Mouse (Mus musculus) neural tube, embryonic 12.5 days (tissue): ENCODE results near the gene Dnah17. TPM values are rescaled to one million over a fixed set of nuclear protein-coding genes. Genes with fewer than 3 reads are reported as not detected.

Experiments
- ATAC-seq: fragments of 200-750 bp; cut with Nextera tagmentation; 2 replicates; pipeline ENCODE4 v1.8.0; 2017; ENCODE audit warnings: low read depth, mild to moderate bottlenecking, moderate TSS enrichment, moderate library complexity; ENCODE audit not compliant: low FRiP score
- H3K27ac ChIP-seq: fragments of 300-500 bp; sonication (generic); 2 replicates; pipeline ENCODE4 v1.5.1; 2016
- H3K27me3 ChIP-seq: fragments of 300-500 bp; sonication (generic); replicated peaks from 2 replicates; pipeline ENCODE4 v1.6.1; 2016; ENCODE audit warnings: mild to moderate bottlenecking
- H3K36me3 ChIP-seq: fragments of 300-500 bp; sonication (generic); 2 replicates; pipeline ENCODE4 v1.6.1; 2016; ENCODE audit warnings: mild to moderate bottlenecking
- H3K4me1 ChIP-seq: fragments of 300-500 bp; sonication (generic); 2 replicates; pipeline ENCODE4 v1.6.1; 2016
- H3K4me2 ChIP-seq: fragments of 300-500 bp; sonication (generic); replicated peaks from 2 replicates; pipeline ENCODE4 v1.6.1; 2016; ENCODE audit warnings: mild to moderate bottlenecking
- H3K4me3 ChIP-seq: fragments of 300-500 bp; sonication (generic); 2 replicates; pipeline ENCODE4 v1.5.1; 2016
- H3K9ac ChIP-seq: fragments of 300-500 bp; sonication (generic); 2 replicates; pipeline ENCODE4 v1.6.1; 2016; ENCODE audit warnings: mild to moderate bottlenecking
- H3K9me3 ChIP-seq: fragments of 300-500 bp; sonication (generic); 2 replicates; pipeline ENCODE4 v1.6.1; 2016; ENCODE audit warnings: mild to moderate bottlenecking
- WGBS: fragments of 180-500 bp; shearing (Covaris S2); methylation state at CpG from one replicate; pipeline ENCODE4 v1.1.7; 2016; 5-methylcytosine and 5-hydroxymethylcytosine counted together
- polyA plus RNA-seq: library from polyadenylated mRNA; unstranded; fragments of >200 nt; fragmentation: Nextera tagmentation; extraction: Ambion mirVana; gene quantifications from 2 replicates; pipeline ENCODE4 v1.2.1, GENCODE M21; 2016

The Dnah17 gene
- polyA plus RNA-seq, 1 experiment from 2014 or later = 0.27 TPM

- Histone ChIP-seq H3K4me3 (no peak overlapping the region), H3K27ac (no peak overlapping the region), H3K27me3 (no peaks in the 10 kb centered on the region), H3K4me1 (peaks cover 36% of the 10 kb centered on the region), H3K9me3 (no peaks in the 10 kb centered on the region), H3K36me3 (peaks cover 28% of the 10 kb centered on the region), H3K4me2 (no peak overlapping the region), H3K9ac (no peak overlapping the region)
- ATAC-seq = no peak
- 61% methylated on average over 4 of the region's 4 CpGs for WGBS
Measured at GRCm38 (mm10) chr11:118009865-118010571, 120.4 kb downstream of the Dnah17 start.

GRCm38 (mm10) chr11:118008843-118009242 lies 121.6 kb downstream of the Dnah17 start:
- no peaks in the 10 kb centered on the region for H3K27me3 ChIP-seq
- ATAC-seq = no peak
- 87% methylated on average over 8 of the region's 8 CpGs for WGBS
- H3K4me2 ChIP-seq = no peak overlapping the region
- H3K4me3 ChIP-seq = no peak overlapping the region
- H3K36me3 ChIP-seq = peaks cover 34% of the 10 kb centered on the region
- no peak overlapping the region for H3K9ac ChIP-seq
- no peak overlapping the region for H3K27ac ChIP-seq
- peaks cover 36% of the 10 kb centered on the region for H3K4me1 ChIP-seq
- H3K9me3 ChIP-seq = no peaks in the 10 kb centered on the region

GRCm38 (mm10) chr11:118008144-118008805 lies 122.2 kb downstream of the Dnah17 start:
- WGBS = 66% methylated on average over 5 of the region's 5 CpGs
- Histone ChIP-seq H3K36me3 (peaks cover 39% of the 10 kb centered on the region), H3K9me3 (no peaks in the 10 kb centered on the region), H3K4me1 (peaks cover 31% of the 10 kb centered on the region), H3K27me3 (no peaks in the 10 kb centered on the region), H3K4me2 (no peak overlapping the region), H3K9ac (no peak overlapping the region), H3K4me3 (no peak overlapping the region), H3K27ac (no peak overlapping the region)
- no peak for ATAC-seq

GRCm38 (mm10) chr11:118007460-118008143 lies 122.8 kb downstream of the Dnah17 start:
- peaks cover 44% of the 10 kb centered on the region for H3K36me3 ChIP-seq
- H3K4me3 ChIP-seq = no peak overlapping the region
- no peak overlapping the region for H3K4me2 ChIP-seq
- H3K4me1 ChIP-seq = peaks cover 30% of the 10 kb centered on the region
- no peak overlapping the region for H3K9ac ChIP-seq
- H3K27ac ChIP-seq = no peak overlapping the region
- 79% methylated on average over 8 of the region's 8 CpGs for WGBS
- ATAC-seq = no peak
- H3K27me3 ChIP-seq = no peaks in the 10 kb centered on the region
- H3K9me3 ChIP-seq = no peaks in the 10 kb centered on the region

- Histone ChIP-seq H3K4me2 (no peak overlapping the region), H3K36me3 (peaks cover 73% of the 10 kb centered on the region), H3K27me3 (no peaks in the 10 kb centered on the region), H3K27ac (no peak overlapping the region), H3K9ac (no peak overlapping the region), H3K4me3 (no peak overlapping the region), H3K9me3 (no peaks in the 10 kb centered on the region), H3K4me1 (peaks cover 12% of the 10 kb centered on the region)
- WGBS = 94% methylated on average over 5 of the region's 5 CpGs
- ATAC-seq = no peak
Measured at GRCm38 (mm10) chr11:118004217-118004616, 126.2 kb downstream of the Dnah17 start.

- Histone ChIP-seq H3K9me3 (no peaks in the 10 kb centered on the region), H3K27me3 (no peaks in the 10 kb centered on the region), H3K4me3 (no peak overlapping the region), H3K36me3 (peaks cover 73% of the 10 kb centered on the region), H3K27ac (no peak overlapping the region), H3K4me1 (peaks cover 8% of the 10 kb centered on the region), H3K4me2 (no peak overlapping the region), H3K9ac (no peak overlapping the region)
- WGBS = 82% methylated on average over 5 of the region's 5 CpGs
- no peak for ATAC-seq
Measured at GRCm38 (mm10) chr11:118003718-118004117, 126.7 kb downstream of the Dnah17 start.

DNA sequence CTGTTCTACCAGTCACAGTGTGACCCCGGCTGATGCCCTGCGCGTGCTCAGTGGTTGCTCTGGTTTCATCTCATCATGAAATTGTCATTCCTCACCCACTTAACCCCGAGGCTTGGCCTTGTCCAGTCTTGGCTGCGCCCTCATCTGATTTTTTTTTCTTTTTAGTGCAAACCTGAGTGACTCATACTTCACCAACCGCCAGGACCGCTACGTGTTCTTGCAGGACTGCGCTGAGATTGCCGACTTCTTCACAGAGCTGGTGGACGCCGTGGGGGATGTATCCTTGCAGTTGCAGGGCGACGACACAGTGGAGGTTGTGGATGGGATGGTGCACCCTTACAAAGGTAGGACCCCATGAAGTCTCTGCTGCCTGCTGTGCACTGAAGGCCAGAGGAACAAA lies 127.3 kb downstream of the Dnah17 start:
- Histone ChIP-seq H3K36me3 (peaks cover 73% of the 10 kb centered on the region), H3K9me3 (no peaks in the 10 kb centered on the region), H3K27ac (no peak overlapping the region), H3K4me2 (no peak overlapping the region), H3K4me3 (no peak overlapping the region), H3K9ac (no peak overlapping the region), H3K4me1 (peaks cover 8% of the 10 kb centered on the region), H3K27me3 (no peaks in the 10 kb centered on the region)
- WGBS = 95% methylated on average over 14 of the region's 14 CpGs
- ATAC-seq = no peak

DNA sequence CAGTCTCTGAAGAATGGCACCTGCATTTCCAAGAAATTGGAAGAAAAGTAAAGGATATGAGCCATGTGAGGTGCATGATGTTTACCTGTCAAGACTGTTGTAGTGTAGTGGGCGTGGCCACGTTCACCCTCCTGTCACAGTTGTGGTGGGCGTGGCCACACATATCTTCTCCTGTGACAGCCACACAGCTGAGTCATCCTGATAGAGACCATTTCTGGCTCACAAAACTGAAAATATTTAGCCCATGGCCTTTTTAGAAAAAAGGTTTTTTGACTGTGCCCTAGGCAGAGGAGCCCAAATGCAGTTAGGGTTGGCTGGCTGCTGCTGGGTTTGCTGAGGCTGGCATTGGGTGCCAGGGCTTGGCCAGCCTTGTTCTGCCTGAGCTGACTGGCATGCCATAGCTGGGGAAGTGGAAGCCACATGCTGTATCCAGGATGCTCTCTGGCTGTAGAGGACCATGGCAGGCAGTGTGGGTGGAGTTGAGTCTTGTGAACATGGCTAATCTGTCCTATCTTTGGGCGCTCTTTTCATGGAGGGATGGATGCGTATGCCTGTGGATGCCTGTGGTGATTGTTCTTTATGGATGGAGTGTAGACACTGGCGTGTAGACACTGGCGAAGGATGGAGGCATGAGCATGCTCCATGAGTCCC lies 129.7 kb downstream of the Dnah17 start:
- Histone ChIP-seq H3K4me3 (no peak overlapping the region), H3K4me1 (0 out of 2 replicates have a peak, but pooled peaks cover under 1% of the 10 kb centered on the region), H3K4me2 (no peak overlapping the region), H3K27ac (no peak overlapping the region), H3K36me3 (peaks cover 64% of the 10 kb centered on the region), H3K27me3 (no peaks in the 10 kb centered on the region), H3K9me3 (no peaks in the 10 kb centered on the region), H3K9ac (no peak overlapping the region)
- ATAC-seq = no peak
- 92% methylated on average over 7 of the region's 7 CpGs for WGBS

DNA sequence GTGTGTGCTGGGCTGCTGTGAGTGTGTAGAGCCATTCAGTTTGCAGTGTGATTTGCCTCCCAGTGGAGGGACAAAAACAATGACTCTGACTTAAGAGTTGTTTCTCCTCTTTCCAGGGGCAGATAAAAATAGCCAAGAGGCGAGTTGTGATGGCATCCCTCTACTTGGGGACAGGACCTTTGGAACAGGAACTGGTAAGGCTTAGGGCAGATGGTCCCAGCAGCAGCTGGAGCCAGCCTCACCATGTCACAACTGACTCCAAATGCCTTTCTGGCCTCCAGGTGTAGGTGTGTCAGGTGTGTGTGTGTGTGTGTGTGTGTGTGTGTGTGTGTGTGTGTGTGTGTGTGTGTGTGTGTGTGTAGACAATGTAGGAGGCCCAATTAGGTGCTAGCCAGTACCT lies 130.4 kb downstream of the Dnah17 start:
- H3K4me2 ChIP-seq = no peak overlapping the region
- ATAC-seq = no peak
- peaks cover 6% of the 10 kb centered on the region for H3K4me1 ChIP-seq
- no peak overlapping the region for H3K4me3 ChIP-seq
- WGBS = 76% methylated on average over 1 of the region's 1 CpGs
- no peak overlapping the region for H3K27ac ChIP-seq
- H3K9me3 ChIP-seq = no peaks in the 10 kb centered on the region
- peaks cover 58% of the 10 kb centered on the region for H3K36me3 ChIP-seq
- no peak overlapping the region for H3K9ac ChIP-seq
- no peaks in the 10 kb centered on the region for H3K27me3 ChIP-seq

DNA sequence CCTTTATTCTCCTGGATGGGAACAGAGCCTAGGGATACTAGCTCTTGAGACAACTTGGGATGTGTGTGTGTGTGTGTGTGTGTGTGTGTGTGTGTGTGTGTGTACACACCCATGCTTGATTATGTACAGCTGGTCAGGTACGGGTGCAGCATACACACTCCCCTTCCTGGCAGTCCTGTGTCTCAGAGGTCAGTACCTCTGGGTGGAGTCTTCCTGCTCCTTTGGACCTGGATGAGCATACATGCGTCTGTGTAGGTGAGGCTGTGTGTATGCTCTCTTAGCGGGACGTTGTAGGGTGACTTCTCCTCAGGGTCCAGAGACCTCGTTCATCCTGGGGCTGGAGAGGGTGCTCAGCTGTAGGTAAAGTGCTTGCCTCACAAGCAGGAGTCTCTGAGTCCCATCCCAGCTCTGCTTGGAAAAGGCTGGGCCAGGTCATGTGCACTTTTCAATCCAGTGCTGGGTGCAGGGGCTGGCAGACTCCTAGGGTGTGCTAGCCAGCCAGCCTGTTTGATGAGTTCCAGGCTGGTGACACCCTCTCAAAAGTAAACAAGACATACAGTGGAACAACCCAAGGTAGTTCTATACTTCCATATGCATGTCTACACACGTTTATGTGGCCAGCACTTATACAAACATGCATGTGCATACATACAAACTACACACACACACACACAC lies 131.0 kb downstream of the Dnah17 start:
- ATAC-seq = no peak
- Histone ChIP-seq H3K27me3 (no peaks in the 10 kb centered on the region), H3K4me2 (no peak overlapping the region), H3K4me1 (peaks cover 7% of the 10 kb centered on the region), H3K27ac (no peak overlapping the region), H3K9ac (no peak overlapping the region), H3K9me3 (no peaks in the 10 kb centered on the region), H3K36me3 (peaks cover 51% of the 10 kb centered on the region), H3K4me3 (no peak overlapping the region)
- WGBS = 89% methylated on average over 6 of the region's 6 CpGs

- H3K4me3 ChIP-seq = no peak overlapping the region
- no peak overlapping the region for H3K9ac ChIP-seq
- H3K27me3 ChIP-seq = no peaks in the 10 kb centered on the region
- 92% methylated on average over 4 of the region's 4 CpGs for WGBS
- ATAC-seq = no peak
- H3K9me3 ChIP-seq = no peaks in the 10 kb centered on the region
- H3K4me2 ChIP-seq = no peak overlapping the region
- H3K27ac ChIP-seq = no peak overlapping the region
- peaks cover 40% of the 10 kb centered on the region for H3K36me3 ChIP-seq
- peaks cover 10% of the 10 kb centered on the region for H3K4me1 ChIP-seq
Measured at GRCm38 (mm10) chr11:117998356-117998755, 132.1 kb downstream of the Dnah17 start.

DNA sequence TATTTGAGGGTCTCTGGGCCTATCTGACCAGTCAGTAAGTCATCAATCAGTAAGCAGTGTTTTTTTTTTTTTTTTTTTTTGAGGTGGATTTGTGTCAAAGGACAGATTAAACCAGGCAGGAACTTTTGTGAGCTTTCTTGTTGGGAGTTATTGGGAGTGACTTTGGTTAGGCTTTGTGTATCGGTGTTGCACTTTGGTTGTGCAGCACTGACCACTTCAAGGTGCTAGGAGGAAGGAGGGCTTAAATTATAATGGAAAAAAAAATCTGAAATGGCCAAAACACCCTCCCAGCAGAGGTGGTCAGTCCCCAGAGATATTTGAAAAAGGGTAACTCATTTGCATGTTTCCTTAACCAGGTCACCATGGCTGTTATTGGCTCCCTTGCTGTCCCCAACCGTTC lies 133.3 kb downstream of the Dnah17 start:
- H3K4me2 ChIP-seq = no peak overlapping the region
- no peak overlapping the region for H3K9ac ChIP-seq
- ATAC-seq = no peak
- peaks cover 30% of the 10 kb centered on the region for H3K36me3 ChIP-seq
- no peaks in the 10 kb centered on the region for H3K27me3 ChIP-seq
- H3K27ac ChIP-seq = no peak overlapping the region
- H3K4me1 ChIP-seq = peaks cover 10% of the 10 kb centered on the region
- H3K9me3 ChIP-seq = no peaks in the 10 kb centered on the region
- WGBS = 95% methylated on average over 2 of the region's 2 CpGs
- no peak overlapping the region for H3K4me3 ChIP-seq
